Mouse (Mus musculus) liver, embryonic 14 days (tissue): ENCODE data around the gene Flvcr1. TPM values are rescaled to one million over a fixed set of nuclear protein-coding genes. Genes with fewer than 3 reads are reported as not detected.

ENCODE experiments used
- polyA plus RNA-seq: library from polyadenylated mRNA; depleted of rRNA; stranded (reverse); fragments of >200 nt; gene quantifications from 2 replicates; pipeline ENCODE4 v1.2.3, GENCODE M21; 2012; rRNA removed

The Flvcr1 gene
- polyA plus RNA-seq, result 6.3 and 7.5 TPM in 2 replicates

DNA sequence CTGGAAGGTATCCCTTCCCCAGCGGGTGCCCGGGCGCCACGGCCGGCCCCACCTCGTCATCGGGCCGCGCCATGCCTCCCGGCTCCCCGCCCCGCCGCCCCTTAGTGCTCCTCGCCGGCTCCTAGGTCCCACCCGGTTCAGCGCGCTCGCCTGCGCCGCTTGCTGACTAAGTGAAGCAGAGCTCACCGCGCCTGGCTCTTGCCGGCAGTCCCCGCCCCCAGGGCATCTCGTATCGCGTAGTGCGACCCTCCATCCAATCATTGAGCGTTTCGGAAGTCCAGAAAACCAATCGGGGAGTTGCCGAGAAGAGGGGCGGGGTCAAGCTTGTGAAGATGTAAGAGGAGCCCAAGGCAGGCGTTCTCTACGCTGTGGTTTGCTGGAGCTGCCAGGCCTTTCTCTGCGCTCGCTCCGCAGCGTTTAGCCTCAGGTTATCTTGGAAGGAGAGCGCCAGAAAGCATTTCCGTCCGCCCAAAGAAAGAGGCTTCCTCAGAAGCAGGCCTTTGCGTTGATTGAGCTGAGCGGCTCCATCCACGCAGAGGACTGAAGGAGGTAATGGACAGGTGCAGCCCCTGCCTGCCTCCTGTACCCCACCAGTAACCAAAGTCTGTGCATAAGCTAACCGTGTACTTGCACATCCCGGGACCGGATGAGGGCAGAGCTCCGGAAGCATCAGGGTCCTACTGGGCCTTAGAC lies at the start of gene Flvcr1:
Gene Flvcr1 (minus strand): TSS at position 138 of the 693 bp plus-strand sequence.

DNA sequence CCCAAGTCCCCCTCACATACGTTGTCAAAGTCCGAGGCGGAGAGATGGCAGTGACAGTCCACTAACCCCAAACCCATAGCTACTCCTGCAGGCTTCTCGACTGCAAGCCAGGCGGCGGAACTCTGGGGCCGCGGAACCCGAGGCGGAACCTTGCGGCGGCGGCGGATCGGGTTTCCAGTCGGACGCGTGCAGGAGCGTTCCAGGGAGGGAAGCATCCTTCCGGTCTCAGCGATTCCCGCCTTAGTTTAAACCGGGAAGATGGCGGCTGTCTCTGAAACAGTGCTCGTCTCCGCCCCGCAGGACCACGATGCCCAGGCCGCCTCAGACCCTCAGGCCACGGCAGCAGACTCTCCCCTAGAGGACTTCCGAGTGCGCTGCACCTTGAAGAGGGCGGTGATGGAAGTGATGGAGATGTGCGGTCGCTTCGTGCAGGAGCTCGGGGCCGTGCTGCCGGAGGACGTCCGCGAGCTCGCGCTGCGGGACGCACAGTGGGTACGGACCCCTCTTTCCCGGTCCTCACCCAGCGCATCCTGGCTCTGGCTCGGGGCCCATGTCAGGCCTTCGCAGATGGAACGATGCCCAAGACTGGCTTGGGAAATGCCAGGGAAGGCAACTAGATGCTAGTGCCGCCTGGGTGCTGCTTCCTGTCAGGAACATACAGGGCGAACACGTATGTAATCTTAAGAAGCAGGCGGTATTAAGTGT lies 37.0 kb upstream of the Flvcr1 start, which contains the start of the genes Tatdn3 and Nsl1:
Gene Tatdn3 (minus strand): TSS at position 152 of the 705 bp plus-strand sequence.
Gene Nsl1 (plus strand): TSS at position 232 of the 705 bp plus-strand sequence.

DNA sequence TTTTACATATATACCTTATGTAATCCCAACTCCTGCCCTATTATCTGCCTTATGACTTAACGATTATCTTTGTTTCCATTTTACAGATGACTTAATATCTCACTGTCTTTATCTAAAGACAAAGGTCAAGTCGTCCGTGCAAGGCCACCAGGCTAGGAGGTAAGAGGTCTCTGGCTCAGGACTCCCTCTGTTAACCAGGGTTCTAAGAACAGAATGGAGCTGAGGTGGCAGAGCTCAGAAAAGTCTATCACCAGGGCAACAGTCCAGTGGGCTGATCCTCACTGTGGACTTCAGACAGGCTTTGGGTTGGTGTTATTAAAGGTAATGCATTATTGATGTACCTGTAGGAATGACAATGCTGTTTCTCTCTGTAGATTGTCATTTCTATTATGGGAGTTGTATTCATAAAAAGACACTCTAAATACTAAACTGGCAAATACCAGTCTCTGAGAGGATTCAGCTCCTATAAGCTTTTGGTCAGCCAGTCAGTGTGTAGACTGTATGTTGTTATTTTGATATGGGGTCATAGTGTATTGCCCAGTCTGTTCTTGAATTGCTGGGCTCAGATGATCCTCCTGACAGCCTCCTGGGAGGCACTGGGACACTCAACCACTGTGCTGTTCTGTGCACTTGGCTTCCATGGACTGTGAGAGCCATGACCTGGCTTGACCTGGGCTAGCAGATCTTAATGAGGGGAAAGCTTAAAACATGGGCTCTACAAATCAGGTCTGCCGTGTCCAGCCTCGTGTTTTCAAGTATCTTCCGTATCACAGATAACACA lies 10.8 kb upstream of the Flvcr1 start, which contains the start of gene Spata45:
Gene Spata45 (plus strand): TSS at position 86 of the 781 bp plus-strand sequence.

DNA sequence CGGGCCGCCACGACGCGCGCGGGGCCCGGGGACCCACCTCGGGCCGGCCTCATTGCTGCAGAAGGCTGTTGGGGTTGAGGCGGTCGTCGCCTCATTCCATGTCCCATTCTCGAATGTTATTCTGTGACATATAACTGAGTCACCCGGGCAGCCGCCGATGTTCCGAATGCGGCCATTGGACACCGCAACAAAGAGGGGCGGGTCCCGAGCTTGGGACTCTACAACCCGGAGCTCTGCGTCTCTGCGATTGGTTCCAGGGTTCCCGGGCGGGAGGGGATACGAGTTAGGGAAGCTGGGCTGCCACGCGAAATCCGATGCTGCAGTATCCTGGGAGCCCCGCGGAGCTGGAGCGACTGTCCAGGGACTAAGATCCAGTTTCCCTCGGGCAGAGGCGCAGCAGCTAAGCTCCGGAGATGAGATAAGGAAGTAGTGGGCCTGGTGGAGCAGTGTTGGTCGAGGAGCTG lies 46.8 kb downstream of the Flvcr1 start, which contains the start of gene Vash2:
Gene Vash2 (minus strand): TSS at position 197 of the 464 bp plus-strand sequence.

Other genes with a start within 250 kb of the Flvcr1 start
- 1.8 and 2.7 TPM in 2 replicates for gene Rps6kc1, start 114.4 kb downstream of the Flvcr1 start, polyA plus RNA-seq
- 12.3 and 13.2 TPM in 2 replicates for gene Angel2, start 101.0 kb downstream of the Flvcr1 start, polyA plus RNA-seq
- 0.28 and 0.58 TPM in 2 replicates for gene Vash2, start 46.9 kb downstream of the Flvcr1 start, polyA plus RNA-seq
- gene Spata45, start 10.5 kb upstream of the Flvcr1 start, polyA plus RNA-seq, result not detected in 2 replicates
- 7.0 and 7.4 TPM in 2 replicates for gene Tatdn3, start 36.8 kb upstream of the Flvcr1 start, polyA plus RNA-seq
- 9.7 and 11.7 TPM in 2 replicates for gene Nsl1, start 36.9 kb upstream of the Flvcr1 start, polyA plus RNA-seq
- 1.7 and 1.9 TPM in 2 replicates for gene Batf3, start 71.7 kb upstream of the Flvcr1 start, polyA plus RNA-seq
- gene Fam71a, start 138.7 kb upstream of the Flvcr1 start, polyA plus RNA-seq, result not detected in 2 replicates
- 0.76 and 0.84 TPM in 2 replicates for gene Atf3, start 191.9 kb upstream of the Flvcr1 start, polyA plus RNA-seq